Mouse (Mus musculus) lung, postnatal 0 days (tissue): ENCODE measurements around the gene Dzip1l. TPM values are rescaled to one million over a fixed set of nuclear protein-coding genes. Genes with fewer than 3 reads are reported as not detected.

ENCODE experiments used
- ATAC-seq: fragments of 200-750 bp; cut with Nextera tagmentation; 2 replicates; pipeline ENCODE4 v1.8.0; 2017; ENCODE audit warnings: moderate library complexity
- DNase-seq: peaks from one replicate; pipeline ENCODE4 v3.0.0-alpha.2; 2016; ENCODE audit warnings: low spot score
- H3K27ac ChIP-seq: fragments of 300-500 bp; sonication (generic); 2 replicates; pipeline ENCODE4 v1.5.1; 2014; ENCODE audit warnings: antibody characterized with exemption, mild to moderate bottlenecking, low read length, mixed read lengths
- H3K27me3 ChIP-seq: fragments of 300-500 bp; sonication (generic); replicated peaks from 2 replicates; pipeline ENCODE4 v1.6.1; 2014; ENCODE audit warnings: low read length, mixed read lengths; ENCODE audit not compliant: insufficient read depth
- H3K36me3 ChIP-seq: fragments of 300-500 bp; sonication (generic); 2 replicates; pipeline ENCODE4 v1.6.1; 2014; ENCODE audit warnings: low read length, mixed read lengths; ENCODE audit not compliant: insufficient read depth
- H3K4me1 ChIP-seq: fragments of 300-500 bp; sonication (generic); 2 replicates; pipeline ENCODE4 v1.6.1; 2014; ENCODE audit warnings: antibody characterized with exemption, low read depth, low read length, mixed read lengths; ENCODE audit not compliant: insufficient read depth
- H3K4me2 ChIP-seq: fragments of 300-500 bp; sonication (generic); replicated peaks from 2 replicates; pipeline ENCODE4 v1.6.1; 2014; ENCODE audit warnings: low read depth, mild to moderate bottlenecking, low read length, moderate library complexity, mixed read lengths
- H3K4me3 ChIP-seq: fragments of 300-500 bp; sonication (generic); 2 replicates; pipeline ENCODE4 v1.5.1; 2014; ENCODE audit warnings: low read depth, low read length
- H3K9ac ChIP-seq: fragments of 300-500 bp; sonication (generic); replicated peaks from 2 replicates; pipeline ENCODE4 v1.6.1; 2014; ENCODE audit warnings: low read depth, mild to moderate bottlenecking
- H3K9me3 ChIP-seq: fragments of 300-500 bp; sonication (generic); 2 replicates; pipeline ENCODE4 v1.6.1; 2016; ENCODE audit warnings: low read length, mixed read lengths
- CTCF ChIP-seq: IDR thresholded peaks from 2 replicates; pipeline ENCODE4 v1.5.1; 2016; ENCODE audit warnings: antibody characterized with exemption, mild to moderate bottlenecking
- EP300 ChIP-seq: IDR thresholded peaks from 2 replicates; pipeline ENCODE4 v1.6.1; 2016; ENCODE audit warnings: antibody characterized with exemption, mild to moderate bottlenecking, control low read depth
- WGBS: fragments of 180-500 bp; shearing (Covaris S2); extraction: QIAGEN DNeasy Blood & Tissue Kit; methylation state at CpG from one replicate; pipeline ENCODE4 v1.1.7; 2014; 5-methylcytosine and 5-hydroxymethylcytosine counted together
- polyA plus RNA-seq: library from polyadenylated mRNA; unstranded; fragments of >200 nt; fragmentation: Nextera tagmentation; extraction: Ambion mirVana; gene quantifications from 2 replicates; pipeline ENCODE4 v1.2.1, GENCODE M21; 2015

The Dzip1l gene
- polyA plus RNA-seq, 1 experiment from 2014 or later, result 15.4 TPM

DNA sequence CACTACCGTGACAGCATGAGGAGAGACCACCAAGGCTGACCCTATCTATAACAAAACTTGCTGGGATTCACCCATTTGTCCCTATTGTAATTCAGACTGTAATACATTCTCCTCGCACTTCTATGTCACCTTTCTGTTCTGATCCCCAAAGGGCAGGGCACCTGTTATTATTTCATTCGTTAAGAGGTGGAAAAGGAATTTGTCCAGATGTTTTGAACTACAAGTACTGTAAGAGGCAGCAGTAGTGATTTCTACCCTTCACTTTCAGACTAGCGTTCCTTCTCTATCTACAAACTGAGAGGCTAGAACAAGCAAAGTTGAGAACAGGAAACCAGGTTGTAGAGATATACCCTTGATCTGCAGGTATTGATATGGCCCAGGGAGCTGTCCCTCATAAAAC is 81.0 kb downstream of the Dzip1l start:
- Histone ChIP-seq H3K9me3 (no peaks in the 10 kb centered on the region), H3K27ac (peak overlapping the region; percentile 94)

GRCm38 (mm10) chr9:99717134-99717533 is 87.8 kb downstream of the Dzip1l start, which contains the start of gene Cldn18:
Gene Cldn18 (minus strand): TSS chr9:99717267.
- Histone ChIP-seq H3K9me3 (no peaks in the 10 kb centered on the region), H3K9ac (no peak within 1 kb of the TSS), H3K27me3 (no peaks in the 10 kb centered on the region), H3K36me3 (no peaks in the 10 kb centered on the region), H3K4me2 (no peak within 1 kb of the TSS), H3K4me1 (no peaks in the 10 kb centered on the region), H3K4me3 (no peak within 1 kb of the TSS), H3K27ac (peak within 1 kb of the TSS; percentile 64; the same call in 1 of the 2 replicates)
- ATAC-seq, result no peak
- 77% methylated on average over 14 of the region's 14 CpGs for WGBS
- TF ChIP-seq EP300, result no peak
- no peak for TF ChIP-seq CTCF
- no peak for DNase-seq

More for the DNA sequence above, 81.0 kb downstream of the Dzip1l start:
- Histone ChIP-seq H3K4me2 (no peak overlapping the region; the same call in 1 of the 2 replicates), H3K4me3 (no peak overlapping the region), H3K27me3 (no peaks in the 10 kb centered on the region), H3K9ac (no peak overlapping the region), H3K36me3 (no peaks in the 10 kb centered on the region), H3K4me1 (no peaks in the 10 kb centered on the region)
- no peak for TF ChIP-seq CTCF
- peak; percentile 46 for TF ChIP-seq EP300
- WGBS, result 46% methylated on average over 4 of the region's 4 CpGs
- peak; percentile 73 for DNase-seq
- ATAC-seq, result peak; percentile 68

Other genes starting within 250 kb of the Dzip1l start
- 13.9 and 22.4 TPM in 2 replicates for gene Mras, start 192.1 kb upstream of the Dzip1l start, polyA plus RNA-seq
- gene Nme9, start 178.0 kb upstream of the Dzip1l start, polyA plus RNA-seq, result 17.1 and 19.2 TPM in 2 replicates
- gene Armc8, start 60.6 kb upstream of the Dzip1l start, polyA plus RNA-seq, result 13.7 and 15.8 TPM in 2 replicates
- 14.1 and 15.8 TPM in 2 replicates for gene Dbr1, start 53.7 kb upstream of the Dzip1l start, polyA plus RNA-seq
- not detected in 2 replicates for gene A4gnt, start 17.0 kb upstream of the Dzip1l start, polyA plus RNA-seq
- 963 and 1,066 TPM in 2 replicates for gene Cldn18, start 87.8 kb downstream of the Dzip1l start, polyA plus RNA-seq
- gene Sox14, start 246.7 kb downstream of the Dzip1l start, polyA plus RNA-seq, result not detected in 2 replicates